Mouse (Mus musculus): ENCODE measurements at regions not wholly inside any gene's neighbourhood (a gene's known extent, or its start where the extent isn't known, plus 50 kb on each side); places are given as distances from the start of the nearest gene placed in this dataset.

GRCm38 (mm10) chr5:148620895-148621786 lies 68.6 kb upstream of the Ubl3 start:
- Histone ChIP-seq H3K27ac (no peak overlapping the region), H3K4me3 (no peak overlapping the region)
- no peak for DNase-seq
- intact Hi-C loops (cut with DNase I), result no loop called here
- TF ChIP-seq CTCF (IDR thresholded peaks at IDR 0.05), result no peak

DNA sequence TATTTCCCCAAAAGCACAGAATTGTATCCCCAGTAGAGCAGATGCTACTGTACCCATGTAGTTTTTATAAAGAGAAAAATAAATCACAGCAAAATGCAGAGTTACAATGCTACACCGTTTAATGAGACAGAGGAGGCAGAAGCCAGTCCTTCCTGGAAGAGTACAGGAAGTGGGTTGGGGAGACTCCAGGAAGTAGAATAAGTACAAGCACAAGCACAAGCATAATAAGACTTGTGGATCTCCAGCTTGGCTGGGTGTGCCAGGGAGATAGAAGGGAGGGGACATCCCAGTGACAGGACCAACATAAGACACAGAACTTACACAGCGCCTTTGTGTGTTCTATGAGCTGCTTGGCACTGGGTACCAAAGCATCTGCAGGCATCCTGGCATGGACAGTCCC lies 67.3 kb upstream of the Ubl3 start:
- no peak overlapping the region for H3K27ac ChIP-seq
- no peak for TF ChIP-seq CTCF (IDR thresholded peaks at IDR 0.05)
- intact Hi-C loops (cut with DNase I), result no loop called here
- no peak for DNase-seq
- H3K4me3 ChIP-seq, result no peak overlapping the region

DNA sequence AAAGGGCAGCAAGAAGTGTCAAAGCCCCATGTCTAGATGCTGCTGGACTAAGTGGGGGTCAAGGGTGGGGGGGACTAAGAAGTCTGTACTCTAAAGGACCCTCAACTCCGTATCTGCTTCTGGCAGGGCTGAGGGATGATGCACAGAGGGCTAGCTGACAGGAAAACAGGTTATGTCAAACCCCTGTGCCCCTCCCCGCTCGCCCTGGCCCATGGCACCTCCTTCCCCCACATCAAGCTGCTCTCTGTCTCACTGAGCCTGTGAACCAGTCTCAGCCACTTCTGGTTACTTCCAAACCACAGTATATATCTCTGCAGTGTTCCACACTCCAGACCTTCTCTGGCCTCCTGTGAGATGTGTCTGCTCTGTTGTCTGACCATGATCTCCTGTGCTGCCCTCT lies 63.8 kb upstream of the Ubl3 start:
- intact Hi-C loops (cut with DNase I), result no loop called here
- TF ChIP-seq CTCF (IDR thresholded peaks at IDR 0.05), result no peak
- DNase-seq, result no peak
- Histone ChIP-seq H3K4me3 (no peak overlapping the region), H3K27ac (no peak overlapping the region)

GRCm38 (mm10) chr5:148615706-148616366 lies 63.2 kb upstream of the Ubl3 start:
- Histone ChIP-seq H3K4me3 (no peak overlapping the region), H3K27ac (no peak overlapping the region)
- intact Hi-C loops (cut with DNase I), result no loop called here
- peak; percentile 34 for DNase-seq
- TF ChIP-seq CTCF (IDR thresholded peaks at IDR 0.05), result no peak

DNA sequence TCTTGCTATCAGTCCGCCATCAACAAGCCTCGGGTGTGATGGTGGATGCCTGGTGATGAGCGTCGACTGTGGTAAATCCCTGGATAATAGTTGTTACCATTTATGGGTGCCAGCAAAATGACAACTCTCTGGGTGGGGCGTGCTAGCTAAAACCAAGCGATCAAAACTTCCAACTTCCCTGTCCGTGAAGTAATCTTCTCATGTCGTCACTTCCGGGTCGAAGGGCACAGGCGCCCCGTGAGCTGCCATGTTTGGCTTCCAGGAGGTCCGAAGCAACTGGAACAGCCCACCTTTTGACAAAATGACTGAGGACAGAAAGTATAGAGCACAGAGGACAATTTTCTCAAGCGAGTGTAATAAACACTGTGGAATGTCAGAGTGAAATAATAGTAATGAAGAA lies 62.5 kb upstream of the Ubl3 start:
- no peak for DNase-seq

GRCm38 (mm10) chr5:148611323-148611722 lies 58.7 kb upstream of the Ubl3 start:
- DNase-seq, result no peak
- no peak for TF ChIP-seq CTCF (IDR thresholded peaks at IDR 0.05)
- no peak overlapping the region for H3K4me3 ChIP-seq
- no peak overlapping the region for H3K27ac ChIP-seq
- intact Hi-C loops (cut with DNase I), result no loop called here

More for the DNA sequence above, 62.5 kb upstream of the Ubl3 start:
- H3K27ac ChIP-seq, result no peak overlapping the region
- TF ChIP-seq CTCF (IDR thresholded peaks at IDR 0.05), result no peak
- intact Hi-C loops (cut with DNase I), result no loop called here
- no peak overlapping the region for H3K4me3 ChIP-seq

GRCm38 (mm10) chr5:148609506-148609880 lies 56.9 kb upstream of the Ubl3 start:
- intact Hi-C loops (cut with DNase I), result no loop called here
- peak; percentile 34 for DNase-seq
- TF ChIP-seq CTCF (IDR thresholded peaks at IDR 0.05), result no peak
- Histone ChIP-seq H3K4me3 (no peak overlapping the region), H3K27ac (peak overlapping the region; percentile 70)

- Histone ChIP-seq H3K4me3 (no peak overlapping the region), H3K27ac (peak overlapping the region; percentile 70)
- no peak for TF ChIP-seq CTCF (IDR thresholded peaks at IDR 0.05)
- intact Hi-C loops (cut with DNase I), result no loop called here
- DNase-seq, result no peak
These were observed 56.4 kb upstream of the Ubl3 start for GRCm38 (mm10) chr5:148608857-148609505.

DNA sequence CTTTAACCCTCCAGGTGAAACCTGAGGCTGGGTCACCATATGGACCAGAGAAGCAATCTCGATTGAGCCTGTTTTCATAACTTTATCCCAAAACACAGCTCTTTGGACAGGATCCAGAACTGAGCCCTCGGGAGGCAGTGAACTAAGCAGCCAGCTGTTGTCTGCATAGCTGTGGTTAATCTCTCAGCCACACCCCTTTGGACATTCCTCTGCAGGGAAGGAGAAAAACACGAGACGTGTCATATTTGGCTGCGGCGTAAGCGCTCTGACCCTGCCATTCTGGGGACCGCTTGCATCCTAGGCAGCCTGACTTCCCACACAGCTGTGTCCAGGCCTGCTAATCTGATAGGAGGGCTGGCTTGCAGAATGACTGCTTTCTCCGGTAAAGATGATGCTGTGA lies 55.6 kb upstream of the Ubl3 start:
- DNase-seq, result peak; percentile 77
- Histone ChIP-seq H3K4me3 (peak overlapping the region; percentile 24; the same call in 1 of the 2 replicates), H3K27ac (peak overlapping the region; percentile 70)
- no peak for TF ChIP-seq CTCF (IDR thresholded peaks at IDR 0.05)
- intact Hi-C loops (cut with DNase I), result no loop called here

DNA sequence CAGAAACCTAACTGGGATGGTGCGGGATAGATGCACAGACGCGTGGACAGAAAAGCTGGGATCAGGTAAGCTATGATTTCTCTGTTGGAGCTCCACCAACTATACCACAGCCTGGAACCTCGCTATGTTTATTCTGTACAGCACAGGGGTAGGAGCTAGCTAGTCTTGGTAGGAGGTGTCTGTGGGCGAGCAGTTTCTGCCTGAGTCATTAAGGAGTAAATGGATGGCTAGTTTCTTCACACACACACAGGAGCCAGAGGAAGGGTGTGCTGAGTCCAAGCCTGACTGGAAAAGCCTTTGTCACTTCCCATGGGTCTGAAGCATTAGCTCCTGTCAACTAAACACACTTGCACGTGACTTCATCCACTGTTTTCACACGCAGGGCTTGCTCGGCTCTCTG lies 53.1 kb upstream of the Ubl3 start:
- H3K4me3 ChIP-seq, result no peak overlapping the region
- H3K27ac ChIP-seq, result no peak overlapping the region
- TF ChIP-seq CTCF (IDR thresholded peaks at IDR 0.05), result no peak
- intact Hi-C loops (cut with DNase I), result no loop called here
- DNase-seq, result no peak
